Mouse (Mus musculus) urinary bladder, postnatal 10 days (tissue): Measurements from ENCODE around the gene Mrps27.
"Not testable (repeated sequence)": the region's sequence is repeated elsewhere in the genome, so short reads cannot be mapped to it uniquely, and the experiment has no call there.

Experiments
- DNase-seq: peaks from one replicate; pipeline ENCODE4 v3.0.0; 2022; ENCODE audit warnings: low spot score

Gene Mrps27

GRCm38 (mm10) chr13:99344599-99345575 lies at the start of gene Mrps27, which contains the start of gene Ptcd2:
TSS of gene Mrps27 (plus strand) at chr13:99344786.
TSS of gene Ptcd2 (minus strand) at chr13:99344705.
- DNase-seq: peak; percentile 82

GRCm38 (mm10) chr13:99299921-99300320 lies 44.7 kb upstream of the Mrps27 start:
- no peak for DNase-seq

DNA sequence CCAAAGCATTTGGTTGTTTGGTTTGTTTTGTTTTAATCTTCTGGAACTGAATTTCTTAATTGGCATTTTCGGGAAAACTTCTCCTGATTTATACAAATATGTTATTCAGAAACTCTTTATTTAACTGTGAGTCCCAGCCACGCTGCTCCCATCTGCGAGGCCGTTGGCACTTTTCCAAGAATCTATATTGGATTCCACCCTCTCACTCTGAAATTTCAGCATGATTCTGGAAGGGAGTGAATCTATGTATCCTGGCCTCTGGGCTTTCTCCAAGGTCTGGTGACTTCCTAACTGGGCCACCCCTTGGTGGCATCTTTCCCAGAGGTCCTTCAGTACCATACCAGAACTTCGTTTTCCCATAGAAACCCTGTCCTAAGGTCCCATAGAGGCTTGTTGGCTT lies 40.7 kb upstream of the Mrps27 start:
- no peak for DNase-seq

- no peak for DNase-seq
Measured at GRCm38 (mm10) chr13:99304365-99304764, 40.2 kb upstream of the Mrps27 start.

- no peak for DNase-seq
Measured at GRCm38 (mm10) chr13:99305186-99305585, 39.4 kb upstream of the Mrps27 start.

DNA sequence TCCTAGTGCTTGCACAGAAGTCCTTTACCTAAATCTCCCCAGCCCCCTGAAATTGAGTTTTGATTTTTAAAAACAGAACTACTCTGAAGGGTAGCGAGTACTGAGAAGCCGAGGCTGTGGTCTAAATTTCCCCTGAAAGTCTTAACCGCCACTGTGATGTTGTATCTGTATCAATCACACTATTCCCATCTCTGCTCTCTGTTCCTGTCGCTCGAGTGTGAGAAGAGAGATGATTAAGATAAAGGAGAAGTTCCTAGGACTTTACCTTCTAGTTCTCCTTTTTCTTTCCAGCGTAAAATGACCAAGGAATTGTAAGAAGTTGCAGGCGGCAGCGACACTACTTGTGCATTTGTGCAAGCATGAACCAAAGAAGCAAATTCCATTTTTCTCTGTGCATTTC lies 38.4 kb upstream of the Mrps27 start:
- no peak for DNase-seq

DNA sequence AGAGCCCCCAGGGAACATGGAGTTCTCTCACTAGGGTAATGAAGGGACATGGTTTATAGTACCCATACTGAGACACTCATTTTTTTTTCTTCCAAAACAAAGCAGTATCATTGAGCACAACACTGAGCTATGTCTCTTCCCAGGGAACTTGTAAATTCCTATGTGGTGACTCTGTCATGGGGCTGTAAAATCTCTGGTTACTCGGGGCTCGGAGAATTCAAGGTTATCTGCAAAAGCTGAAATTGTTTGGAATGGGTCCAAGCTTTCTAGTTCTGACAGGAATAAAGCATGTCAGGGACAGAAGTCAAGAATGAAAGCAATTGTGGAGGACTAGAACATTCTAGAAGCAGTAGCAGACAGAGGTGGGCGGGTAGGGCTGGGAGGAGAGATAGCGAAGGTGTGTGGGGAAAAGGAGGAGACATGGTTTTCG lies 36.6 kb upstream of the Mrps27 start:
- no peak for DNase-seq

DNA sequence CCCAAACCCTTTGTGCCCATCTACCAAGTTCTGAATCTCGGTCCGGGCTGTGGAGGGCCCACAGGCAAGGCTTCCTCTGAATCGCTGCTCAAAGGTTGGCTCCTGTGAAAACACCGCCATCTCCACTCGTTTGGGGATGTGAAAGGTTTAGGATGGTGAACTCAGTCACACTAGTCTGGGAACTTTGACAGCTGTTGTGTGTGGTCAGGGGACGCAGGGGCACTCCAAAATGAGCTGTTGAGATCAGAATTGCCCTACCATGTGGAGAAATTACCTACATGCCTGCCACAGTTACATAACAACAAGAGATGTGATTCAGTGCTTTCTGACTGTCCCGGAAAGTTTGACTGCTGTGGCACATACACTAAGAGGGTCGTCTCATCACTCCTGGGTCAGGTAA lies 36.2 kb upstream of the Mrps27 start:
- DNase-seq: no peak

GRCm38 (mm10) chr13:99314098-99314497 lies 30.5 kb upstream of the Mrps27 start:
- DNase-seq: no peak

GRCm38 (mm10) chr13:99314657-99315181 lies 29.9 kb upstream of the Mrps27 start:
- no peak for DNase-seq

DNA sequence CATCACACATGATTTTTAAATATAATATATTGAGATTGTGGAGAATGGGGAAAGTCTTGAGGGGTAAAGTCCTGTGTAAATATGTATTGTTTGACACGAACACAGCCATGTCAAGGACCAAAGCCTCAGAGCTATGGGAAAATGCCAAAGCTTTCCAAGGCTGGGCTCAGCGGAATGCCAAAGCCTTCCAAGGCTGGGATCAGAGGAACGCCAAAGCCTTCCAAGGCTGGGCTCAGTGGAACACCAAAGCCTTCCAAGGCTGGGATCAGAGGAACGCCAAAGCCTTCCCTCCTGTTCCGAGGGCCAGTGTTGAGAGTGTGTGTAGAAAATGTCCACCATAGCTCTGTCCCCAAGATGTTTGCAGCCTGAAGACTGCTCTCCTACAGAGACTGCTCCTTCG lies 28.2 kb upstream of the Mrps27 start:
- no peak for DNase-seq

GRCm38 (mm10) chr13:99317058-99317457 lies 27.5 kb upstream of the Mrps27 start:
- no peak for DNase-seq

DNA sequence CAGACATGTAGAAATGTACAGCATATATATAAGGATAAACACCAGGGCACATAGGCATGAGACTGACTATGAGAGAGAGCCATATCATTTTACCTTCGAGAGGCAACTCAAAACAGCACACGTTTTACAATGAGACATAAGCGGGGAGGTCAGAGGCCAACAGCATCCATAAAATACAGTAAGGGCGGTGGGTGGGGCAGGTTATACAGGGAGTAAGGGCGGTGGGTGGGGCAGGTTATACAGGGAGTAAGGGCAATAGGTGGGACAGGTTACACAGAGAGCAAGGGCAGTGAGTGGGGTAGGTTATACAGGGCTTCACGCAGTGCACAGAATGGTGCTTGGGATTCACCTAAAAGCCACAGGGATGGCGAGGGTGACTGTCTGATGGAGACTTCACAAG lies 24.1 kb upstream of the Mrps27 start:
- no peak for DNase-seq

DNA sequence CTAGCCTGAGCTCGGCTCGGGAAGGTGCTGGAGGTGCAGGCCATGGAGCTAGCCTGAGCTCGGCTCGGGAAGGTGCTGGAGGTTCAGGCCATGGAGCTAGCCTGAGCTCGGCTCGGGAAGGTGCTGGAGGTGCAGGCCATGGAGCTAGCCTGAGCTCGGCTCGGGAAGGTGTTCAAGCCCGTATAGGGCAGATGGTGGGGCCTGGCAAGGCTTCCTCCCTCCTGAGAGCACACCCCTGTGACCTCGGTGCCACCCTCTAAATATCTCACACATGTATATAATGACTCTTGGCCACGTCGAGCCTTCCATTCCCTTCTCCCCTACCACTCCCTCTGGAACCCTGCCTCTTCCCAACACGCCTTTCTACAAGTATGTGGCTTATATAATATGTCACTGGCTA lies 21.7 kb upstream of the Mrps27 start:
- not testable (repeated sequence) for DNase-seq

DNA sequence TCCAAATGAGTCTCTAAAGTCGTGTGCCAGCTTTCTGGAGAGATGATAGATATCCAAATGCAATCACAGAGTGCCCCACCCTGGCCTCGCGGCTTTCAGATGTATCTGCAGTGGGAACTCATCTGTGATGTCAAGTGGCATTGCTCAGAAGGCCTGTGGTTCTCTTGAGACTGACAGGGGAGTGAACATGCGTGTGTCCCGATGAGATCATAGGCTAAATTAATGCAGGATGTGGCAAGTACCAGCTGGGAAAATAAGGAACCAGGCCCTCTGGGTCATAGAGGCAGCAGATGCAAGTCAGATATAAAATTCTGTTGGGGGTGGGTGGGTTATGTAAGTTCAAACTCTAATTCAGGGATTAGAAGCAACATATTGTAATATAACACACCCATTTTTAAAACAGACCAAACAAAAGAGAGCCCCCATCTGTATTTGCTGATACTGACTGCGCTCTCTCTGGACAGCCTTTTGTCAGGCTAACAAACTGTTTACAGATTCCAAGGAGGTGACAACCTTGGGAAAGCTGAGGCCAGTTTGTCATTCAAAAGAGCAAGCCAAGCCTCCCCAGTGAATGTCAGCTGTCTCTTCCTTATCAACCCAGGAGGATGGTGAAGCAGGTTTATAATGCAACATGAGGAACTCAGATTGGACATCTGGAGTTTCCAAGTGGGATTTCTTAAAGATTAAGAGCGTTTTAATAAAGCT lies 20.8 kb upstream of the Mrps27 start:
- DNase-seq: no peak

- not testable (repeated sequence) for DNase-seq
Measured at GRCm38 (mm10) chr13:99324337-99324685, 20.3 kb upstream of the Mrps27 start.

DNA sequence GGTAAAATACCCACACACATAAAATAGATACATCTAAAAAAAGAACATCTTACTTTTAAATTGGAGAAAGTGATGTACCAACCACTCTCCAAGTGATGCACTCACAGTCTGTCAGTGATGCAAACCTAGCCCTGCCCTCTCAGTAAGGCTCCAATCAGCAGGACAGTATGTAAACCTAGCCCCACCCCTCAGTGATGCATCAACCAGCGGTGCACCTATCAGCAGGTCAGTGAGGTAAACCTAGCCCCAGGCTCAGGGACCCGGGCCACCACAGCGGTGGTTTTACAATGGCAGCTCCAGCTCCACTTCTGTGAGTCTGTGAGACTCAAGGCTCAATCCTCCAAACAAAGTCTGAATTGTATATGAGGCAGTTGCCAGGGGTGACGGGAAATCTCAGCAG lies 13.3 kb upstream of the Mrps27 start:
- no peak for DNase-seq

DNA sequence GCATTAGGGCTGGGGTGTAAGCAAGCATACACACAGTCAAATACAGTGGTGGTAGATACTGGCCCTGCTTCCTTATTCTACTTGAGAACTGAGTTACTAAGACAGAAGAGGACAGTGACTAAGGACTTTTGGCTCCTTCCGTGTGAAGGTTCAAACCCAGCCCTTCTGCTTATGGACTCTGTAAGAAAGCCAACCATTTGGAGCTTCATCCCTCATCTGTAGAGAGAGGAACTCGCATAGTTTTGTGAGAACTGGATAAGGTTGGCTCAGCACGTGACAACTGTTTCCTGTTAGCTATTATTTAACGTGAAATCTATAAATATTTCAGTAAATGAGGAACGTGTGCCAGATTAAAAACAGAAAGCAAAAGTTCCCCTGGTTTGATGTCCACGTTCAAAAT lies 7.1 kb upstream of the Mrps27 start:
- DNase-seq: no peak

DNA sequence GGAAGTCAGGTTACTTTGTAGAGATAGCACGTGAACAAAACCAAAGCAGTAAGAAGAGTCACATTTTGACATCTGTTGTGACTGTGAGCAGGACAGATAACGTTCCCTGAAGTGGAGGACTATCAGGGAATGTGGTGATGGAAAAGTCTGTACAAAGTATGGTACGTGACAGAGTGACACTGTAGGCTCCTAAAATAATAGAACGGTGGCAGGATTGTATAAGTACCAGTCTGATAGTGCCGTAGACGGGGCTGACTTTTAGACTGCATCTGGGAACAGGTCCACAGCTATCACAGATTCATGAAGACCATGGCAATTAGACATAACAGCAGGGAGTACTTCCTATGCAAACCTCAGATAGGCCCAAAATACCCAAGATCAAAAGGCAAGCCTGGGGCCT lies 3.1 kb upstream of the Mrps27 start:
- no peak for DNase-seq

DNA sequence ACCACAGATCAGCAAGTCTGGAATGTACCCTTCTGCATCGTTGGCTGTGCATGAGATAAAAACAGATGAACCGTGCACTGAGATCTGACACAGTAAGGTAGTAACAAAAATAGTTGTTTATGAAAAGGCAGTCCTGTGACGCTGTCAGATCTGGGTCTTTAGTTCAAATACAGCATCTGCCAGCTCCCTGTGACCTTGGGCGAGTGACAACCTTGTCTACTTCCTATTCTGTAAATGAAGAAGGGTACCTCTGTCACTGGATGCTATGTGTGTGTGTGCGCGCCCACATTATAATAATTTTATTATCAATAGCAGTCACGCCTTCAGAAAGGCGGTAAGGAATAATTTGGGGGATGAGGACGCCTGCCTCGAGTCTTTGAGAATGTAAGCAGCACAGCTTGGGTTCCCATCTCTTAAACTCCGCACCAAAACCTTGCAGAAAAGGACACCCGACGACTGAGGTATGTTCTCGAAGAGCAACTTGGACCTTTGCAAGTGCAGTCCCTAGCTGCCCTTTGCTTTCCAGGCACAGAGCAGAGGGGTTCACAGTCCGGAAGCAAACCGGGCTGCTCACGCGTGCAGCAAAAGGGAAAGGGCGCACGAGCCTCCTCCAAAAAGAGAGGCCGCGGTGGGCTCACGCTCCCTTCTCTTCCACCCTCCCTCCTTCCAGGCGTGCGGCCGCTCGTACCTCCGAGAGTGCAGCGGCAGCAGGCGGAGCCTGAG lies 549 bp upstream of the Mrps27 start:
- DNase-seq: no peak

- no peak for DNase-seq
Measured at GRCm38 (mm10) chr13:99350009-99350408, 5.4 kb downstream of the Mrps27 start.

- DNase-seq: no peak
Measured at GRCm38 (mm10) chr13:99351186-99351585, 6.6 kb downstream of the Mrps27 start.
